Mouse (Mus musculus): Measurements from ENCODE around the gene Igdcc4.

Gene Igdcc4

GRCm38 (mm10) chr9:65161188-65161587 is 59.9 kb downstream of the Igdcc4 start:
- DNase-seq (ENCODE audit: low spot score): no peak

GRCm38 (mm10) chr9:65161881-65162280 is 60.6 kb downstream of the Igdcc4 start:
- no peak for DNase-seq (ENCODE audit: low spot score)

- DNase-seq (ENCODE audit: low spot score): peak; percentile 16
These were observed 61.7 kb downstream of the Igdcc4 start for GRCm38 (mm10) chr9:65162711-65163639.

- no peak for DNase-seq (ENCODE audit: low spot score)
These were observed 63.6 kb downstream of the Igdcc4 start for GRCm38 (mm10) chr9:65164870-65165269.

GRCm38 (mm10) chr9:65166386-65166785 is 65.1 kb downstream of the Igdcc4 start:
- no peak for DNase-seq (ENCODE audit: low spot score)

GRCm38 (mm10) chr9:65168534-65168933 is 67.2 kb downstream of the Igdcc4 start:
- no peak for DNase-seq (ENCODE audit: low spot score)

- no peak for DNase-seq (ENCODE audit: low spot score)
These were observed 67.7 kb downstream of the Igdcc4 start for GRCm38 (mm10) chr9:65168952-65169351.

GRCm38 (mm10) chr9:65172654-65173053 is 71.4 kb downstream of the Igdcc4 start:
- DNase-seq (ENCODE audit: low spot score): no peak

- no peak for DNase-seq (ENCODE audit: low spot score)
These were observed 74.1 kb downstream of the Igdcc4 start for GRCm38 (mm10) chr9:65175234-65175938.

- no peak for DNase-seq (ENCODE audit: low spot score)
These were observed 74.9 kb downstream of the Igdcc4 start for GRCm38 (mm10) chr9:65175939-65176871.

- DNase-seq (ENCODE audit: low spot score): no peak
These were observed 76.2 kb downstream of the Igdcc4 start for GRCm38 (mm10) chr9:65177497-65177896.

GRCm38 (mm10) chr9:65177912-65178311 is 76.6 kb downstream of the Igdcc4 start:
- no peak for DNase-seq (ENCODE audit: low spot score)

GRCm38 (mm10) chr9:65178336-65179213 is 77.3 kb downstream of the Igdcc4 start:
- DNase-seq (ENCODE audit: low spot score): no peak

- DNase-seq (ENCODE audit: low spot score): no peak
These were observed 78.7 kb downstream of the Igdcc4 start for GRCm38 (mm10) chr9:65179817-65180624.

Measured in layer of hippocampus, adult 11-12 months (tissue).